Mouse (Mus musculus) CH12.LX (cell line): Measurements from ENCODE around the gene Gm12569. TPM values are rescaled to one million over a fixed set of nuclear protein-coding genes. Genes with fewer than 3 reads are reported as not detected.

Source experiments
- DNase-seq: peaks from one replicate; pipeline ENCODE4 v3.0.0-alpha.2; 2013; ENCODE audit errors: extremely low read depth
- H3K27ac ChIP-seq: 2 replicates; pipeline ENCODE4 v1.5.1; 2012; ENCODE audit warnings: low read depth, mild to moderate bottlenecking, control low read depth, moderate library complexity; ENCODE audit not compliant: insufficient read depth
- H3K27me3 ChIP-seq: replicated peaks from 2 replicates; pipeline ENCODE3; 2012; ENCODE audit warnings: inconsistent platforms
- H3K36me3 ChIP-seq, 2 experiments: replicated peaks in 1 of 2; 2 replicates each; pipeline versions ENCODE3 to v1.6.1; 2012; ENCODE audit warnings: inconsistent platforms in 1 of 2, low read length in 1 of 2, mild to moderate bottlenecking in 1 of 2, mixed read lengths in 1 of 2, moderate library complexity in 1 of 2; ENCODE audit not compliant: control insufficient read depth in 1 of 2, insufficient read depth in 1 of 2
- H3K4me1 ChIP-seq, 2 experiments: 2 replicates each; pipeline ENCODE4 v1.6.1; 2012; ENCODE audit warnings: inconsistent platforms in 1 of 2, moderate library complexity in 1 of 2; ENCODE audit not compliant: insufficient read depth in 2 of 2, control insufficient read depth in 1 of 2
- H3K4me2 ChIP-seq: 2 replicates; pipeline ENCODE4 v1.6.1; 2012; ENCODE audit warnings: low read depth, mild to moderate bottlenecking, control low read depth; ENCODE audit not compliant: poor library complexity, insufficient read depth, severe bottlenecking
- H3K4me3 ChIP-seq, 3 experiments: fragments of 150-350 bp in 1 of 3; sonication (generic) in 1 of 3; replicated peaks in 1 of 3; 2 replicates each; pipeline versions ENCODE3 to v1.5.1; 2011 to 2012; ENCODE audit warnings: low read depth in 2 of 3, low read length in 2 of 3, mild to moderate bottlenecking in 2 of 3, moderate library complexity in 2 of 3, control low read depth in 1 of 3, improper control_type of control experiment in 1 of 3, inconsistent platforms in 1 of 3, mixed read lengths in 1 of 3; ENCODE audit not compliant: poor library complexity in 1 of 3
- H3K79me2 ChIP-seq: replicated peaks from 2 replicates; pipeline ENCODE4 v1.6.1; 2012; ENCODE audit warnings: mild to moderate bottlenecking, moderate library complexity; ENCODE audit not compliant: control insufficient read depth, poor library complexity, insufficient read depth, severe bottlenecking; ENCODE audit errors: extremely low read depth
- H3K9ac ChIP-seq: 2 replicates; pipeline ENCODE4 v1.6.1; 2012; ENCODE audit warnings: low read depth, mild to moderate bottlenecking, control low read depth, moderate library complexity; ENCODE audit not compliant: insufficient read depth
- H3K9me3 ChIP-seq: replicated peaks from 2 replicates; pipeline ENCODE3; 2012; ENCODE audit warnings: low read length, inconsistent platforms, mixed read lengths
- BHLHE40 ChIP-seq: IDR thresholded peaks from 2 replicates; pipeline ENCODE4 v1.6.1; 2011; ENCODE audit warnings: mild to moderate bottlenecking, low read depth, low read length, improper control_type of control experiment
- CHD1 ChIP-seq: IDR thresholded peaks from 2 replicates; pipeline ENCODE4 v1.6.1; 2012; ENCODE audit warnings: low read depth, low read length, improper control_type of control experiment, inconsistent platforms
- E2F4 ChIP-seq: IDR thresholded peaks from 2 replicates; pipeline ENCODE4 v1.6.1; 2011; ENCODE audit warnings: low read depth, low read length, improper control_type of control experiment; ENCODE audit not compliant: insufficient replicate concordance
- ELF1 ChIP-seq: IDR thresholded peaks from 2 replicates; pipeline ENCODE4 v1.6.1; 2014; ENCODE audit warnings: low read depth, mild to moderate bottlenecking, inconsistent platforms, low read length, improper control_type of control experiment
- EP300 ChIP-seq: IDR thresholded peaks from 2 replicates; pipeline ENCODE4 v1.6.1; 2011; ENCODE audit warnings: low read length, improper control_type of control experiment
- GABPA ChIP-seq: IDR thresholded peaks from 2 replicates; pipeline ENCODE4 v1.6.1; 2012; ENCODE audit warnings: low read depth, low read length, improper control_type of control experiment, inconsistent platforms; ENCODE audit not compliant: insufficient replicate concordance
- HCFC1 ChIP-seq: IDR thresholded peaks from 2 replicates; pipeline ENCODE4 v1.6.1; 2012; ENCODE audit warnings: low read depth, mild to moderate bottlenecking, inconsistent platforms, low read length, improper control_type of control experiment
- MAFK ChIP-seq: IDR thresholded peaks from 2 replicates; pipeline ENCODE4 v1.6.1; 2011; ENCODE audit warnings: low read length, improper control_type of control experiment; ENCODE audit not compliant: insufficient replicate concordance
- MAZ ChIP-seq: IDR thresholded peaks from 2 replicates; pipeline ENCODE4 v1.6.1; 2012; ENCODE audit warnings: low read depth, mild to moderate bottlenecking, inconsistent platforms, low read length, improper control_type of control experiment, moderate library complexity
- MXI1 ChIP-seq: IDR thresholded peaks from 2 replicates; pipeline ENCODE4 v1.6.1; 2011; ENCODE audit warnings: mild to moderate bottlenecking, low read depth, low read length, improper control_type of control experiment
- NRF1 ChIP-seq: IDR thresholded peaks from 2 replicates; pipeline ENCODE4 v1.6.1; 2014; ENCODE audit warnings: low read depth, mild to moderate bottlenecking, inconsistent platforms, low read length, improper control_type of control experiment, moderate library complexity
- PAX5 ChIP-seq: IDR thresholded peaks from 2 replicates; pipeline ENCODE4 v1.6.1; 2012; ENCODE audit warnings: low read length, inconsistent platforms, mixed read lengths
- POLR2A ChIP-seq: IDR thresholded peaks from 2 replicates; pipeline ENCODE4 v1.6.1; 2011; ENCODE audit warnings: low read depth, mild to moderate bottlenecking, improper control_type of control experiment, low read length
- RAD21 ChIP-seq: IDR thresholded peaks from 2 replicates; pipeline ENCODE4 v1.6.1; 2011; ENCODE audit warnings: low read depth, mild to moderate bottlenecking, low read length, improper control_type of control experiment, moderate library complexity
- SMC3 ChIP-seq: IDR thresholded peaks from 2 replicates; pipeline ENCODE4 v1.6.1; 2011; ENCODE audit warnings: low read depth, low read length, improper control_type of control experiment
- TBP ChIP-seq: conservative IDR thresholded peaks from 2 replicates; pipeline ENCODE4 v1.6.1; 2011; ENCODE audit warnings: low read depth, low read length, improper control_type of control experiment
- TCF12 ChIP-seq: IDR thresholded peaks from 2 replicates; pipeline ENCODE4 v1.6.1; 2014; ENCODE audit warnings: low read depth, mild to moderate bottlenecking, inconsistent platforms, low read length, improper control_type of control experiment
- USF2 ChIP-seq: conservative IDR thresholded peaks from 2 replicates; pipeline ENCODE4 v1.6.1; 2011; ENCODE audit warnings: low read depth, low read length, improper control_type of control experiment
- ZC3H11A ChIP-seq: IDR thresholded peaks from 2 replicates; pipeline ENCODE4 v1.6.1; 2012; ENCODE audit warnings: low read depth, mild to moderate bottlenecking, inconsistent platforms, low read length, improper control_type of control experiment
- ZKSCAN1 ChIP-seq: IDR thresholded peaks from 2 replicates; pipeline ENCODE4 v1.6.1; 2012; ENCODE audit warnings: low read depth, inconsistent platforms, low read length, improper control_type of control experiment, borderline replicate concordance
- ZMIZ1 ChIP-seq: IDR thresholded peaks from 2 replicates; pipeline ENCODE4 v1.6.1; 2012; ENCODE audit warnings: low read depth, mild to moderate bottlenecking, inconsistent platforms, low read length, improper control_type of control experiment
- ZNF384 ChIP-seq: IDR thresholded peaks from 2 replicates; pipeline ENCODE4 v1.6.1; 2012; ENCODE audit warnings: low read depth, low read length, improper control_type of control experiment, inconsistent platforms
- dilution Hi-C: fragments of 300-500 bp; cut with MboI; formaldehyde crosslinking; loops from 2 replicates; pipeline ENCODE4 v1.14.3; 2020; ENCODE audit warnings: low sequenced_read_pairs; ENCODE audit not compliant: extremely low pct_unique_long_range_greater_than_20kb, extremely low pct_ligation_motif_present
- in situ Hi-C: fragments of 300-500 bp; cut with MboI; formaldehyde crosslinking; loops from 3 replicates; pipeline ENCODE4 v1.14.3; 2019; ENCODE audit warnings: low sequenced_read_pairs, low pct_ligation_motif_present, low pct_unique_long_range_greater_than_20kb, mixed read lengths
- polyA plus RNA-seq: library from polyadenylated mRNA; unstranded; fragments of >175 nt; gene quantifications from 2 replicates; pipeline ENCODE4 v1.2.1, GENCODE M21; 2012; ENCODE audit warnings: low read depth; ENCODE audit not compliant: insufficient read length
- total RNA-seq, 2 experiments: library from RNA; depleted of rRNA; stranded (reverse); fragments of 300-350 nt in 1 of 2; fragments of >200 nt in 1 of 2; gene quantifications; 2 replicates each; pipeline ENCODE4 v1.2.3; 2012 to 2014

The Gm12569 gene
- total and polyA plus RNA-seq, 3 experiments = 2.0 to 5.9 (median 2.1) TPM

- Histone ChIP-seq H3K9me3 (no peaks in the 10 kb centered on the region), H3K27me3 (peaks cover 2% of the 10 kb centered on the region), H3K9ac (no peak overlapping the region), H3K4me1 (no peaks in the 10 kb centered on the region), H3K4me3 (no peak overlapping the region), H3K27ac (no peak overlapping the region), H3K4me2 (no peak overlapping the region), H3K36me3 (peaks cover 0 to 35% of the 10 kb centered on the region in 2 experiments), H3K79me2 (no peaks in the 10 kb centered on the region)
- DNase-seq = no peak
- dilution Hi-C loops = no loop called here
- in situ Hi-C loops = no loop called here
- TF ChIP-seq ZMIZ1 (no peak), MAFK (no peak), USF2 (no peak), PAX5 (no peak), EP300 (no peak), ZKSCAN1 (no peak), MXI1 (no peak), GABPA (no peak), TCF12 (no peak), BHLHE40 (no peak), ZC3H11A (no peak), HCFC1 (no peak), TBP (no peak), ZNF384 (no peak), NRF1 (no peak)
These were observed 17.5 kb upstream of the Gm12569 start for GRCm38 (mm10) chr11:51202726-51203125.

GRCm38 (mm10) chr11:51207758-51208157 lies 12.5 kb upstream of the Gm12569 start:
- Histone ChIP-seq H3K9me3 (no peaks in the 10 kb centered on the region), H3K36me3 (peaks cover 2 to 47% of the 10 kb centered on the region in 2 experiments), H3K27me3 (peaks cover 6% of the 10 kb centered on the region), H3K27ac (no peak overlapping the region), H3K4me3 (no peak overlapping the region), H3K4me2 (no peak overlapping the region), H3K9ac (no peak overlapping the region), H3K4me1 (no peaks in the 10 kb centered on the region), H3K79me2 (no peaks in the 10 kb centered on the region)
- DNase-seq = no peak
- TF ChIP-seq E2F4 (no peak), MAZ (no peak), ELF1 (no peak), NRF1 (no peak), POLR2A (no peak), RAD21 (no peak), EP300 (no peak), GABPA (no peak), CHD1 (no peak), MXI1 (no peak), SMC3 (no peak)
- dilution Hi-C loops (no loop called here), in situ Hi-C loops (no loop called here)
